Mouse (Mus musculus) lung, postnatal 0 days (tissue): Measurements from ENCODE around the gene Robo1.

Source experiments
- CTCF ChIP-seq: IDR thresholded peaks from 2 replicates; pipeline ENCODE4 v1.5.1; 2016; ENCODE audit warnings: antibody characterized with exemption, mild to moderate bottlenecking
- EP300 ChIP-seq: IDR thresholded peaks from 2 replicates; pipeline ENCODE4 v1.6.1; 2016; ENCODE audit warnings: antibody characterized with exemption, mild to moderate bottlenecking, control low read depth

DNA sequence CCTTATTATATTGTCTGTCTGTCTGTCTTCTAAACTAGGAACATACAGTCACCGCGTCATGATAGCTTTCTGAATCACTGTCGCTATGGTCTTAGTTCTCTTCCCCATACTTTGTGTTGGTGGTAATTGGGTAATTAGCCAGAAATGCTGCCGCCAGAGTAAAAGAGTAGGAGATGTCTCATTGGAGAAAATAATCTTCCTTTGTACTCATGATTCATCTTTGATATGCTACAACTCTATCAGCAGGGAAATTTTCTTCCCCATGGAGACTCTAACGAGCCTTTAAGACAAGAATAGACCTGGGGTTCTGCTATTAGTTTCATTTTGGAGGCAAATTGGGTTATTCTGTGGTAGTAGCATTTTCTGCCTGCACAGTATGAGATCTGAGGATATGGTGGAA, 503.4 kb downstream of the Robo1 start:
- TF ChIP-seq CTCF (no peak), EP300 (no peak)
